Mouse (Mus musculus) frontal cortex, adult 2 months (tissue): ENCODE data around the gene Dnajb14. TPM values are rescaled to one million over a fixed set of nuclear protein-coding genes. Genes with fewer than 3 reads are reported as not detected.
"Not testable (repeated sequence)": the region's sequence is repeated elsewhere in the genome, so short reads cannot be mapped to it uniquely, and the experiment has no call there.

ENCODE experiments used
- DNase-seq, 2 experiments: peaks; one replicate each; pipeline ENCODE4 v3.0.0; 2022; ENCODE audit warnings: low spot score in 1 of 2; ENCODE audit errors: extremely low spot score in 1 of 2
- polyA plus RNA-seq: library from polyadenylated mRNA; depleted of rRNA; stranded (reverse); fragments of >200 nt; gene quantifications from 2 replicates; pipeline ENCODE4 v1.2.3, GENCODE M21; 2012; rRNA removed

Dnajb14 gene
- polyA plus RNA-seq, 1 experiment = 22.6 TPM

DNA sequence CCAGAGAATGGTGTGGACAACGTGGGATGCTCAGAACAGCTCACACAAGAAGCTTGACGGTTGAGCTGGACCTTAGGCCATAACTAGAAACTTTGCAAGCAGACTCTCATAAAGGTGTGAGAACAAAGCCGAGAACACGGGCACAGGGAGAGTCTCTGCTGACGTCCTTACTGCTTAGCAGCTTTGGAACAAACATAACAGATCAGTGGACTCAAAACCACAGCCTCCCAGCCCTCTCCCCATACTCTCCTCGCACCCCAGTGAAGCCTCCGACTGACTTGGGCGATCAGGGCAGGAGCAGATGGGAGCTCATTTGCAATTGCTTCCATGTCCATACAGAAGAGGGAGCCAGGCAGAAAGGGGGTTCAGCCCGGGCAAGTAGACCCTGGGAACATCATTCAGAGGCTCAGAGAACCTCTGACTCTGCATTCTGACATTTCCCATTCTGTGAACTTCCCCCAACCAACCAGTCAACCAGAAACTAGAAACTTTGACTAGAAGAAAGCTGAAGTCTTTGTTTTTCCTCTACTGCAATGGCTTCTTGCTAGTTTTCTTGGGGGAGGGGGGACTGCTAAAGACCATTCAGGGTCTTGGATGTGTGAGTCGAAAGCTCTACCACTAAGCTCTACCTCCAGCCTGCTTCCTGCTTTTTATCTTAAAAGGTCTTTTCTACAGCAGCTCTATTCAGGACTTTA is 82.9 kb downstream of the Dnajb14 start:
- no peak for DNase-seq

DNA sequence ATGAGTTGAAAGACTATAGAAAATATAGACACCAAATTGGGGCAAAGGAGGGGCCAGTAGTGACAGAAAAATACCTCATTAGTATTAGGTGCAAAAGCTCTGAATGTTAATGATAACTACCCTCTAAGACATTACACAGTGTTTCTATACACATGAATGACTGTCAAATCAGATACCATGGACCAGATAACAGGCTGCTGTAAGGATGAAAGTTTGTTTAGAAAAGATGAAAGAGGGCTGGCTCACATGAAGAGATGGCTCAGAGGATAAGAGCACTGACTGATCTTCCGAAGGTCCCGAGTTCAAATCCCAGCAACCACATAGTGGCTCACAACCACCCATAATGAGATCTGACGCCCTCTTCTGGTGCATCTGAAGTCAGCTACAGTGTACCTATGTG is 83.8 kb downstream of the Dnajb14 start:
- not testable (repeated sequence) for DNase-seq

DNA sequence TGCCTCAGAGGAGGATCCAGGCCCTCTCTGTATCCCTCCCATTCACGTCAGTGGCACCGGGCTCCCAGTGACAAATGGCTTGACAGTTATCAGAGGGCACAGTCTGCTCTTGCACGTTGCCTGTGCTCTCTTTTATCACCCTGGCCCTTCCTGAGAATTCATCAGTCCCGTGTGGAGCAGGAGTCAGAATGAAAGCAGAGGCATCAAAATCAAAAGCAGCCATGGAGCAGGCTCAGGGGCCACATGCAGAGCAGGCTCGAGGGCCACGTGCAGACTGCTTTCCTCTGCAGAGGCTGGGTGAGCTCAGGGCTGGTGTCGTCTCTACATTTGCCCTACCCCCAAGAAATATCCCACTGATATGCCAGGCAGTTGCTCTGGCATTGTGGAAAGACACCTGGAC is 84.3 kb downstream of the Dnajb14 start:
- no peak for DNase-seq

DNA sequence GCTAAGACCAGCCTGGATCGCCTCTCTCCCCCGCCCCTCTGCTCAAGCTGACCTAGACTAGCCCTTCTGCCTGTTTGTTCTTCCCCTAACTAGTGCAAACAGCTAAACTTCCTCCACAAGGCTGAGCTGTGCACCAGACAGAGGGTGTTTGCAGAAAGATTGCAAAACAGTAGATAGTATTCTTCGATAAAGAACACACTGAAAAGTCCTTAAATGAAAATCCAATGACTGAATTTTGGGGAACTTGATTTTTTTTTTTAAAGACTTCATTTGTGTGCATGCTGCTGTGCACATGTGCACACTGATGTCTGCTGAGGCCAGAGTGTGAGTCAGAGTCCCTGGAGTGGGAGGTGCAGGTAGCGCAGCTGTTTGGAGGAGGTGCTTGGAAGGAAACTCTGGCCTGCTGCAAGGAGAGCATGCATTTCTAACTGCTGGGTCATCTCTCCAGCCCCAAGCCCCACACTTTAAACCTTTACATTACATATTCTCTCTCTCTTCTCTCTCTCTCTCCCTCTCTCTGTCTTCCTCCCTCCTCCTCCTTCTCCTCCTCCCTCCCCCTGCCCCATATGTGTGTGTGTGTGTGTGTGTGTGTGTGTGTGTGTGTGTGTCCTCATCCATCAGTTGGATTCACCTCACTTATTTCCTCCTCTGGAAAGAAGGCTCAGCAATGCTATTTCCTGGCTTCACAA is 84.9 kb downstream of the Dnajb14 start:
- peak in 1 of 2 experiments; percentile 58 for DNase-seq

DNA sequence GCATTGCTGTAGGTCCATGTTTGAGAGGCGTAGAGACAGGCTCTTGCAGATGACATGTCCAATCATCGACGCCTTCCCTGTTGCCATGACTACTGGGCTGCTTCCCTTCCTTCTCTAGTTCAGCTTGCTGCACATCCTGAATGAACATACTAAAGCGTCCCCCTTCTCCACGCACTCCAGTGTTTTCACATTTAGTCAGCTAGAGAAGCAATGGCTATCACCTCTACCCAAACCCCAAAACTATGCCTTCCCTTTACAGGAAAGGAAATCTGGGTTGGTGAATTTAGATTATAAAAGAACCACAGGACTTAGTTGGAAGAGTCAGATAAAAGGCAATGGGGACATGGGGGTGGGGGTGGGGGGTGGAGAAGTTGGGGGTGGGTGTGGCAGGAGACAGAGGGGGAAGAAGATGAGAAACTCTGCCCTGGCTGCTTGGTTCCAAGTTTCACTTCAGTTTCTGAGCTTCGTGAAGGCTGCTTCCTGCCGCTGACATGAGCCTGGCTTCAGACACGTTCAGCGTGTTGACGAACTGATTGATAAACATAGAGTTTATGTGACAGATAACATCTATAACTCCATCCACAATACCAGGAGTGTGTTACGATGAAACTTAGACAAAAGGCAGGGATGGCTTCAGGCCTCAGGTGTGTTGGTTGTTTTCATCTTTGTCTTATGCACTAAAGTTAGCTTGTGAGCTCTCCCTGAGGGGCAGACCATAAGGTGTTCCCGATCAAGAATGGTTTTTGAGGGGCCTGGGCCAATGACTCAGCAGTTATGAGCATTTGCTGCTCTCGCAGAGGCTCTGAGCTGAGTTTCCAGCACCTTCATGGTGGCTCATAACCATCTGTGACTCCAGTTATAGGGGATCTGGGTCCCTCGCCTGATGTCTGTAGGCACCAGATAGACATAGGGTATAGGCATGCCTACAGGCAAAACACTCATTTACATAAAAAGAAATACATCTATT is 85.7 kb downstream of the Dnajb14 start:
- DNase-seq = peak; percentile 60 to 77

DNA sequence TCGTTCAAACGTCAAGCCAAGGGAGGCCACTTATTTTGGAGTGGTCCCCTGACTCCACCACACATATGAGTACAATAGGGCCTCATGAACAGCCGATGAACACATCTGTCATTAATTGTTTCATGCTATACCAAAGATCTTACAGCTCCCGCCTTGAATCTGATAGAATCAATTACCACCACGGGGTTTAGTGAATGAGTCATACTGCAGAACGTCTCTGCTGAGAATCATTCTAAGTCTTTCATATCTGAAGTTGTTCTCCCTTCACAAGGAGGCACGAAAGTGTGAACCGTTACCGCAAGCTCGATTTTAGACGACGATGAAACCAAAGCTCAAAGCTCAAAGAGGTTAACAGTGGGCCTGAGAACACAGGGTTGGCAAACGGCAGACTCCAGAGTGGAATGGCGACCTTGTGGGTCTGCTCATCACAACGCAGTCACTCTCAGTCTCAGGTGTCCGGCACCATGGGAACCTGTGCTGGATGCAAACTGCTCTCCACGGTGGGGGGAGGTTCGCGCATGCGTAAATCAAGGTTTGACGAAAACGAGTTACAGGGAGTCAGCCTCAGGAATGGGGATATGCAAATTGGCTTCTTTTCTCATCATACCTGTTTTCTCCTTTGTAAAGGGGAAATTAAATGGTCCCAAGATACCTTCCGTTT is 86.9 kb downstream of the Dnajb14 start:
- no peak for DNase-seq

DNA sequence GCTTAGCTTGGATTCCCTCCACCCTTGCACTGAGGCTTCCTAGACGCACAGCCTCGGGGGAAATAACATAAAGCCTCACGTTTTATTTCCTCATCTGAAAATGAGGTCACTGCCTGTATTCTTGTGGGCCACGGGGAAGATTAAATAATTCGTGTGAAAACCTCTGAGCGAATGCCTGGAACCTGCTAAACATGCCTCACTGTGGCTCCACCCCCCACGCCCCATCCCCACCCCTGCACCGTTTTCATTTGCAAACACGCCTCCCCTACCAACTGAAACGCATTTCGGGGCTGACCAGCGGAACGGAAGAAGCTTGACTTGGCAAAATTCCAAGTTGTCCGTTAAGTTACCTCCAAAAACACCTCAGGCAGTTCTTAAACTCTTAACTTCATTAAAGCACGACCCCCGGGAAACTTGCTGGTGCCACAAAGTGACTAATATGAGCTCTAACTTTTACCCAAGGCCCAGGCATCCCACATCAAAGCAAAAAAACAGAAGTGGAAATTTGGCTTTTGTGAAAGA is 88.1 kb downstream of the Dnajb14 start:
- DNase-seq = no peak

DNA sequence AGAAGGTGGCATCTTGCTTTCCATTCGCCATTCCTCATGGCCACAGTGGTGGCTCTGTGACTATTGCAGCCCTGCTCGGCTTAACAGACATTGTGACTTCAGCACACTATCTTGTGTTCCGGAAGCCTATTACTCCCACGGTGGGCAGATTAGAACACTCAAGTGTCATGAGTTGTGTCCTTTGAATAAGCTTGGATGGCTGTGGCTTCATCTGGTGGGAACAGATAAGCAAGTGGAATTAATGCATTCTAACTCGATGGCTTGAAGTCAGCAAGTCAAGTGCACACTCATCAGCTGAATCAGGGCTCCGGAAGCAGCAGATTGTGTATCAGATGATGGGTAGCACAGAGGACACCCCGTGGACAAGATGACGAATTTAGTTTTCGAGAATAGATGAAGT is 90.4 kb downstream of the Dnajb14 start:
- no peak for DNase-seq

DNA sequence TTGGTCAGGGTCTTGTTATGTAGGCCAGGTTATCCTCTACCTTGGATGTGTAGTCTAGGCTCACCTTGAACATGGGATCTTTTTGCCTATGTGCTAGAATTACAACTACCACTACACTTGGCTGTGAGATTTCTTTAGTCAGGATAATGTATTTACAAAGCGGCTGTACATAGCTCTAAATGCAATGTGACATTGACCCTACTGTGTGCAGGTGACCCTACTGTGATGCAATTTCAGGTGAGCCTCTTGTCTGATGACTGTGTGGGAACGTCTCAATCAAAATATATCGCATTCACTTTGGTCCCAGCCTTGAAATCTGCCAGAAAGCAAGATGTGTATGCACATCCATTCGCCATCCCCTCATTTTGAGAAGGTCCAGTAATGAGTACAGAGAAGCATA is 90.9 kb downstream of the Dnajb14 start:
- no peak for DNase-seq

DNA sequence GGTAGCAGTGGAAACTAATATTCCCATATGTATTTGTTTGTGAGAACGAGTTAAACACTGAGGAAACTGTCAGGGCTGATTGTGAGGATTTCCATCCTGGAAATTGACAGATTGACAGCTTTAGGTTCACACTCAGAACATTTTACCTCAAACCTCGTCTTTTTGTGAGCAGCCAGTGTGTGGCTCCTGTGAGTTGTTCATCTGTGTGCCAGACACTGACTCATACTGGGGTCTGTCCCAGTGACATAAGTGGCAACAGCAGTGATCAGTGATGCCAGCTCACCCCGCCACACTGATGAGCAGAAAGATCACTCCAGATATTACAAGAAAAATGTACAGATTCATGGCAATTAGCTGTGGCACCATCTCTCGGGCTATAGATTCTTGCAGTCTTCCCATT is 92.0 kb downstream of the Dnajb14 start:
- no peak for DNase-seq

DNA sequence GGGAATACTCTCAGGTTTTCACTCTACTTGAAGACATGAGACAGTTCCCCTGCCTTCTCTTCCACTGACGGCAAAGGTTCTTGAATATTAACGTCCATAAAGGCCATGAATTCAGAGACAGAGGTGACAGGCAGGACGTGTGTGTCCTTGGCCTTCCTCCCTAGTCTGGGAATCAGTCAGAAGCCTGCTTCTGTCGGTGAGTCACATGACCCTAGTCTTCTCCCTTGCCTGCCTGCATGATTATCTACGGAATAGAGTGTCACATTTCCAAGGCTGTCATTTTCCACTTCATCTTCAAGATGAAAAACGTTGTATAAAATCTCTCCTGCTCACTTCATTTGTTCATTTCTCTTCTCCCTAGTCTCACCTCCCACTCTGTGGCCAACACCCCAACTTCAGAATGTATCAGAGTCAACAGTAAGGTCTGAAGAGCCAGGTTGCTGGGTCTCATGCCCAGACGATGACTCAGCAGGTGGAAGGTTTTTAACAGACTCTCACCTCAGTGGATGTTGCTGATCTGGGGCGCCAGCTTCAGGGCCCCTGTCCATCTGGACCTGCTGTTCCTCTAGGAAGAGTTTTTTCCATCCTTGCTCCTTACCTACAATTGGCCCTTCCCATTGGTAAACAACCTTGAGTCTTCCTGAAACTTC is 94.4 kb downstream of the Dnajb14 start:
- no peak for DNase-seq

DNA sequence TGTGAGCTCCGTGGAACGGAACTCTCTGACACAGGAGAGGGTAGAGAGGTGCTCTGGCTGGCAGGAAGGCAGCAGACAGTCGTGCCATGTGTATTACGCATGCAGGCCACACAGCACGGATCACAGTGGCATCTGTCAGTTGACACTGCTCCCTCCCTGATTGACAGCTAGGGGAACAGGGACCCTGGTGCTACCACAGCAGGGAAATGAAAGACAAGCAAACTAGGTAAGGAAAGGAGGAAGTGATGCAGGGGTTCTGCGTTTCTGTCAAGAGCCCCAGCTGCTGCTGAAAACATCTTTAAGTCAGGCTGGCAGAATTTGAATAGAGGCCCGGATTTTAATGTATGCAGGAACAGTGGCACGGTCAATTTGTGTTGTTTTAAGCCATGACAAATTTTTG is 96.0 kb downstream of the Dnajb14 start:
- no peak for DNase-seq

DNA sequence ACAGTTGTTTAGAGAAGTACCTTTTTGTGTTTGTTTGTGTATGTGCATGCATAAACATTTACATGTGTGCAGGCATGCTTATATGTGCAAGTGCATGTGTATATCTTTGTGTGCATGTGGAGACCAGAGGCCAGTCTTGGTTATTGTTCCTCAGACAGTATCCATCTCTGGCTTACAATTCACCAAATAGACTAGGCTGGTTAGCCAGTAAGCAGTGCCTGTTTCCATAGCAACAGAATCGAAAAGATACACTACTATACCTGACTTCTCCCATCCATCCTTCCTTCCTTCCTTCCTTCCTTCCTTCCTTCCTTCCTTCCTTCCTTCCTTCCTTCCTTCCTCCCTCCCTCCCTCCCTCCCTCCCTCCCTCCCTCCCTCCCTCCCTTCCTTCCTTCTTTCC is 96.5 kb downstream of the Dnajb14 start:
- DNase-seq = not testable (repeated sequence)

Other genes with a start within 250 kb of the Dnajb14 start
- gene Ddit4l, start 246.1 kb upstream of the Dnajb14 start, polyA plus RNA-seq = 13.5 and 19.1 TPM in 2 replicates
- gene Gm21962, start 196.2 kb upstream of the Dnajb14 start, polyA plus RNA-seq = not detected in 2 replicates
- 304 and 368 TPM in 2 replicates for gene H2afz, start 3.2 kb upstream of the Dnajb14 start, polyA plus RNA-seq
- 95.0 and 98.0 TPM in 2 replicates for gene Lamtor3, start 50.8 kb downstream of the Dnajb14 start, polyA plus RNA-seq
- 5.4 and 6.4 TPM in 2 replicates for gene Dapp1, start 113.9 kb downstream of the Dnajb14 start, polyA plus RNA-seq
- gene 1110002E22Rik, start 197.4 kb downstream of the Dnajb14 start, polyA plus RNA-seq = 1.3 and 1.6 TPM in 2 replicates
- 0.25 and 0.66 TPM in 2 replicates for gene Gm5105, start 199.7 kb downstream of the Dnajb14 start, polyA plus RNA-seq